Mouse (Mus musculus) regulatory T cell (primary cell): ENCODE results near the gene Evpl.

Experiments used
- in situ Hi-C: fragments of 300-600 bp; cut with MboI, MseI; formaldehyde crosslinking; loops from one replicate; pipeline ENCODE4 v1.15.1; 2025; ENCODE audit warnings: high pct_unique_total_duplicates

The Evpl gene

DNA sequence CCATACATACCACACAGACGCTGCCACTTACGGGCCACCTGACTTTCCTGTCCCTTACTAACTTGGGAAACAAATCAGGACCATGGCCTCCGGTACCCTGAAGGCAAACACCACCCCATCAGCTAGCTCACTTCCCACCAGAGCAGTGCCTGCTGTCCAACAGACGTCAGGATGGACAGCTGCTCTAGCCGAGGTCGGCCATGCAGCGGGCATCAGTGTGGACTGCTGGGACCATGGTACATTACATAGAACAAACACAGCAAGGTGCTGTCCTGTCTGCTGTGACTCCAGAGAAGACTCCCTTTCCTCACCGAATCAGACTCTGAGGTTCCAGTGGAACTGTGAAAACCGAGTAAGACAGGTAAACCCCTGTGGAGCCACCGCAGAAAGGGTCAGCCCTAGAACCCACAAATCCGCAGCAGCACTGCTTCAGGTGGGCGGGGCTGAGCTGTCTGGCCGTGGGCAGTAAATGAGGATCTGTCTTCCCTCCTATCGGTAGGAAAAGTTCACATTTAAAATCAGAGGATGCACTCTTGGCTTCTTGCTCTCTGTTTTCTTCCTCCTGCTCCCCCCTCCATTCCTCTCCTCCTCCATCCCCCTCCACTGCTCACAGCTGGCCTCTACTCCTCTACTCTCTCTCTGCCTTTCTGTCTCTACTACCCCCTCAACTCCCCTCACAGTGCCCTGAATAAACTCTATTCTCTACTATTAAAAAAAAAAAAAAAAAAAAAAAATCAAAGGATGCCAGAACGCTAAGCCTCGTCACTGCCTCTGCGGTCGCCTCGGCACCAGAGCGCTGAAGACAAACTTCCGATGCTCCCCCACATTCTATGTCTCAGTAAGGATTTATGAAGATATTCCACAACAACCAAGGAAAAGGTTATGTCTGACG, 17.5 kb upstream of the Evpl start:
- in situ Hi-C loops, result no loop called here

- in situ Hi-C loops, result no loop called here
These were observed 16.8 kb upstream of the Evpl start for GRCm38 (mm10) chr11:116254627-116255026.

DNA sequence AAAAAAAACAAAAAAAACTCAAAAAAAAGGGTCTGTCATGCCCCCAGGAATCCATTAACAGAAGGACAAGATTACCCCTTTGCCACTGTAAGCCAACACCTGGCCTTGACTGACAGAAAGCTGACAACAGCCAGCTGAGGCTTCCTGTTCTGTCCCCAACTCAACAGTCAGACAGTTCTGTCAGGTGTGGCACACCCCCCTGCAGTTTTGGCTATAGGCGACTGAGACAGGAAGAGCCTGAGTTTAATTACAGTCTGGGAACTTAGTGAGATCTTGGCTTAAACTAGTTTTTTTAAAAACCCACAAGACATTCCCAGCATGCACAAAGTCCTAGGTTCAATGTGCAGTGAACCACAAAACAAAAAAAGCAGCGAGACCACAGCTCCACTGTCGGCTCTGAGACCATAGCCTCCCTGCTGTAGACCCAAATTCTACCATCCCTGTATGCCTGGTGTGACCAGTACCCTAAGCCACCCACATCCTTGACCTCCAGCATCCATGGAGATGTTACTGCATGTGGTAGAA, 15.3 kb upstream of the Evpl start:
- in situ Hi-C loops, result no loop called here

GRCm38 (mm10) chr11:116250898-116251297, 13.0 kb upstream of the Evpl start:
- in situ Hi-C loops, result no loop called here

DNA sequence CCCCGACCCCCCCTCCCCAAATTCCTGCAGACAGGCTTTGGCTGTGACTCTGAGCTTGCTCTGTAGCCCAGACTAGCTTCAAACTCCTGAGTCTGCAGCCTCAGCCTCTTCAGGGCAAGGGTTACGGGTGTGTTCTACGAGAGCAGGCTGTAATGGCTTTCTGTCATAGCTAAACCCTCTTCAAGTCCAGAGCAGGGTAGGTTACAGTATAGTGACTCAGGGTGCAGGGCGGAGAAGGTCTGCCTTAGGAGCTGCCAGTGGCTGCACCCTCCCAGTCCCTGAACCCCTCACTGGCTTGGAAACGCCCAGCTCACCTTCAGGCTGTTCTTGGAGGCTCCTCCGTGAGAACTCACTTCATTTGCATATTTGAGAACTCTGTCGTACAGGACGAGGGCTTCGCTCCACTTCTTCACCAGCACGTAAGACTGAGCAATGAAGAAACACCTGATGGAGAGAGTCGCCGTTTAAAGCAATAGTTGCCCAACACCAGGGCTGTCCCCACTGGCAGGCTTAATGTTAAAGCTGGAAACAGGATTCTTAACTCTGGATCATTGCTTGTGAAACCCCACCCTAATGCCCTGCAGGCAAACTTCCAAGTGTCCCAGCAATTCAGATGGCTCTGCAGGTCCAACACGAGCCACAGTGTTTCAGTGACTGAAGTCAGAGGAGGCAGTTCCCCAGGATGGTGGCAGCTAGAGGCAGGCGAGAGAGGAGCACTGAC, 9.8 kb upstream of the Evpl start:
- in situ Hi-C loops, result no loop called here

GRCm38 (mm10) chr11:116245616-116246015, 7.7 kb upstream of the Evpl start:
- in situ Hi-C loops, result no loop called here

DNA sequence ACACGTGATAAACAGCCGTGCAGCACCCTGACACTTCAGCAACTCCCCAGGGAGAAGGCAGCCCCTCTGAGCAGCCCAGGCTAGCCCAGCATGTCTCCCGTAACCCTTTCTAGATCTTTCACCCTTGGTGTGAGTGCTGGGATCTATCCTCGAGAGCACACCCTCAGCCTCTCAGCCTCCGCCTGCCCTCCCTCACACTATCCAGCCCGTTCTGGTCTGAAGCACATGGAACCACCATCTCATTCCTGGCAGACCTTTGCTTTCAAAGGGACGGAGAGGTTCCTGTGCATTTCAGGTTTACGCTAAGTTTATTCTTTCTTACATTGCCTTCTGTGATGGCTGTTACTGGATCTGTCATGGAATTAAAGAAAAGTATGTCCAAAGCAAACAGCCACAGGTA, 6.7 kb upstream of the Evpl start:
- in situ Hi-C loops, result no loop called here

- in situ Hi-C loops, result no loop called here
These were observed 3.9 kb upstream of the Evpl start for GRCm38 (mm10) chr11:116241744-116242235.

GRCm38 (mm10) chr11:116239797-116240196, 1.9 kb upstream of the Evpl start:
- in situ Hi-C loops, result no loop called here

GRCm38 (mm10) chr11:116234901-116235300, 3.0 kb downstream of the Evpl start:
- in situ Hi-C loops, result no loop called here

GRCm38 (mm10) chr11:116232427-116232826, 5.5 kb downstream of the Evpl start:
- in situ Hi-C loops, result no loop called here

GRCm38 (mm10) chr11:116228699-116229098, 9.2 kb downstream of the Evpl start:
- in situ Hi-C loops, result no loop called here

DNA sequence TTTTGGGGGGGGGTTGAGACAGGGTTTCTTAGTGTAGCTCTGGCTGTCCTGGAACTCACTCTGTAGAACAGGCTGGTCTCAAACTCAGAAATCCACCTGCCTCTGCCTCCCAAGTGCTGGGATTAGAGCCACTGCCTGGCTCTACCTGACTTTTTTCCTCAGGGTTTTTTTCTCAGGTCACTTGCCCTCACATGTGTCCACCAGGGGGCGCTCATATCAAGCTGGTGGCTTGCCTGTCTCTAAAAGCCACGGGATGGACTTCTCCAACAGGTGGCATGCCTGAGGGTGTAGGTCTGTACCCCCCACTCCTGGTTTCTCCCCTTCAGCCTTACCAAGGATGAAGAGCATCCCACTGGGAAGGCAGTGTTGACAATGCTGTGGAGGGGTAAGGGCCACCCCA, 11.5 kb downstream of the Evpl start:
- in situ Hi-C loops, result no loop called here

GRCm38 (mm10) chr11:116222740-116223059, 15.2 kb downstream of the Evpl start:
- in situ Hi-C loops, result loop anchor here (5.0 kb wide), 2 partner anchors 60 to 235 kb away; partner anchors contain the start of gene Galr2

DNA sequence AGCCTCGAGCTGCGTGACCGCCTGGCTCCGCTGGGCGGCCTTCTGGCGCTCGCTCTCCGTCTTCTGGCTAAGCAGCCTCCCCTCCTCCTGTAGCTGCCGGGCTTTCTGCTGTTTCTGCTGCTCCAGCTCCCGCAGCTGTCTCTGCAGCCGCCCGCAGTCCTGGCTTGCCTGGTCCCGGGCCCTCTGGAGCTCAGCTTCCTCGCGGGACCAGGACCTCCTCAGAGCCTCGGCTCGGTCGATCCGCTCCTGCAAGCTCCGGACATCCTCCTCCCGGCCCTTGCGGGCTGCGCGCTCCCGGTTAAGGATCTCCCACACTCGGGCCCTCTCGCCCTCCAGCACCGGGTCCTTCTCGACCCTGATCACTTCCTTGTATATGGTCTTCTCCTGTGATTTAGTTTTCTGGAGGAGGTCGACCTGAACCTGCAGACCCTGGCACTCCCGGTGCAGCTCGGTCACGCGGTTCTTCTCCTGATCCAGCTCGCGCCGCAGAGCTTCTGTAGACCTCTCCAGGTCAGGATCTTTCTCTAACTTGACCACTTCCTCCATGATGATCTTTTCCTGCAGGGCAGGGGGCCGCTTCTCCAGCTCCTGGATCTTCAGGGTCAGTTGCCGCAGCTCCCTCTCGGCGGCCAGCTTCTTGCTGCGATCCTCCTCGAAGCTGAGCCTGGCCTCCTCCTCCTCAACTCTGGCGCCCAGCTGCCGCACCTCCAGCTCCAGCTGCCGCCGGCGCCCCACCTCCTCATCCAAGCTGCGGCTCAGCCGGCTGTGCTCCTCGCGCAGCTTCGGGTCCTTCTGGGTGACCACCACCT, 15.7 kb downstream of the Evpl start:
- in situ Hi-C loops, result loop anchor here (5.0 kb wide), 2 partner anchors 60 to 235 kb away; partner anchors contain the start of gene Galr2

GRCm38 (mm10) chr11:116219885-116220284, 18.0 kb downstream of the Evpl start:
- in situ Hi-C loops, result loop anchor here (5.0 to 10.0 kb wide), 3 partner anchors 62 to 237 kb away; partner anchors contain the start of gene Galr2

DNA sequence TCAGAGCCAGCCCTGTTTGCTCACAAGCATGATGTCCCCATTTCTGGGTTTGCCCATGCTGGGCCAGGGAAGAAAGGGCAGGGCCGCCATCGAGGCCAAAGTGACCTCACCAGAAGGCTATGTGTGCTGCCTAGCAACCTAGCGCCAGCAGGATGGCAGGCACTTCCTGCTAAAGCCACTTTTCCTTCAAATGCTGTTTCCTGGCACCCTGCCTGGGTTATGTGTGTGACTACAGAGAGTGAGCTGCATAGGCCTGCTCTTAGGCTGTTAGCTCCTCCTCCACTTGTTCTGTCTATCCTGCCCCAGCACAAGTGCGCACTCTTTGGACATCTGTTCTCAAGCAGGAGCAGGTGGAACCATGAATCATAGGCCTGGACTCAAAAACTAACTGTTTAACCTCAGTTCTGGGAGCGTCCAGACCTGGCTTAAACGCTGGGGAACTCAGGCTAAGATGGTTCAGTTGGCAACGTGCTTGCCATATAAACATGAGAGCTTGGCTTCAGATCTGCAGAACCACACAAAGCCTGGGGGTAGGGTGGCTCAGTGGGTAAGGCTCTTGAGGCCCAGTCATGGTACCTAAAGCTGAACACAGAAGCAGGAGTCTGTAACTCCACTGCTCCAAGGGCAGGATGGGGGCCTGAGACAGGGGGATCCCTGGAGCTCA, 19.0 kb downstream of the Evpl start:
- in situ Hi-C loops, result loop anchor here (10.0 kb wide), 1 partner anchor 64 kb away; no protein-coding TSS in a partner anchor

DNA sequence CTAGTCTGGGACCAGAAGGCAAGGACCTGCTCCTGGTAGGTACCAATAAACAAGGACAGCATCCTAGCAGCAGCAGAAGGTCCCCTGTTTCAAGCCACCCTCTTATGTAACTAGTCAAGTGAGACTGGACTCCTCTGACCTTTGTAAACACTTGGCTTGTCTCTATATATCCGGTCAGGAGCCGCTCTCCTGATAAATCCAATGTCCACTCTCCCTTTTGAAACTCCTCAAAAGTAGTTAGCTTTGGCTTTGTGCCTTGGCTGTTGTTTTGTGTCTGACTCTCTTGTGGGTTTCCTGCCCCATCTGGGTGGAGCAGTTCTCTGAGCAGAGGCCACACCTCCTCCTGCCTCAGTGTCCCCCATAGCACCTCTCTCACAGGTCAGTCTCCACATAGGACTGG, 19.6 kb downstream of the Evpl start:
- in situ Hi-C loops, result loop anchor here (10.0 kb wide), 1 partner anchor 63 kb away; no protein-coding TSS in a partner anchor

GRCm38 (mm10) chr11:116216549-116216948, 21.3 kb downstream of the Evpl start:
- in situ Hi-C loops, result loop anchor here (10.0 kb wide), 1 partner anchor 62 kb away; no protein-coding TSS in a partner anchor

DNA sequence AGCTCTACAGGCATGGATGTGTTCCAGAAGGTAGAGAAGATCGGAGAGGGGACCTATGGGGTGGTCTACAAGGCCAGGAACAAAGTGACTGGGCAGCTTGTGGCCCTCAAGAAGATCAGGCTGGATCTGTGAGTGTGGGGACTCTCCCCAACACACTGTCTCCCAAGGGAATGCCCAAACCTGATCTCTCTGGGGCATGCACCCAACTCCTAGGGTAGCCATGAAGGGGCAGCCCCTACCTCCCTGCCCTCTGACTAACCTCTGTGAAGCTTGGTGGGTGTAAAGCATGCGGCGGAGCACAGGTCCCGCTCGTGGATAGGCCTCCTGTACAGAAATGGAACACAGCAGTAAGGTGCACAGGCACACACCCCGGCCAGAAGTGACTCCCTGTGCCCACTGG, 21.9 kb downstream of the Evpl start:
- in situ Hi-C loops, result loop anchor here (10.0 kb wide), 1 partner anchor 61 kb away; no protein-coding TSS in a partner anchor

GRCm38 (mm10) chr11:116215181-116215580, 22.7 kb downstream of the Evpl start:
- in situ Hi-C loops, result loop anchor here (10.0 kb wide), 1 partner anchor 60 kb away; no protein-coding TSS in a partner anchor
